Mouse (Mus musculus): ENCODE results near the gene Shisa9.
"Not testable (repeated sequence)": the region's sequence is repeated elsewhere in the genome, so short reads cannot be mapped to it uniquely, and the experiment has no call there.

Gene Shisa9

GRCm38 (mm10) chr16:11983616-11984270, at the start of gene Shisa9:
Shisa9 (plus strand) TSS chr16:11984113.
- DNase-seq (ENCODE audit: low read depth, low spot score) = no peak

- no peak for DNase-seq (ENCODE audit: low read depth, low spot score)
Measured at GRCm38 (mm10) chr16:11940477-11940876, 43.4 kb upstream of the Shisa9 start.

GRCm38 (mm10) chr16:11960691-11961090, 23.2 kb upstream of the Shisa9 start:
- DNase-seq (ENCODE audit: low read depth, low spot score) = no peak

GRCm38 (mm10) chr16:11966041-11966440, 17.9 kb upstream of the Shisa9 start:
- DNase-seq (ENCODE audit: low read depth, low spot score) = no peak

- not testable (repeated sequence) for DNase-seq (ENCODE audit: low read depth, low spot score)
Measured at GRCm38 (mm10) chr16:11966810-11967209, 17.1 kb upstream of the Shisa9 start.

GRCm38 (mm10) chr16:11967579-11967978, 16.3 kb upstream of the Shisa9 start:
- no peak for DNase-seq (ENCODE audit: low read depth, low spot score)

GRCm38 (mm10) chr16:11973707-11974106, 10.2 kb upstream of the Shisa9 start:
- no peak for DNase-seq (ENCODE audit: low read depth, low spot score)

GRCm38 (mm10) chr16:11976737-11977136, 7.2 kb upstream of the Shisa9 start:
- no peak for DNase-seq (ENCODE audit: low read depth, low spot score)

GRCm38 (mm10) chr16:11980764-11981163, 3.1 kb upstream of the Shisa9 start:
- DNase-seq (ENCODE audit: low read depth, low spot score) = no peak

GRCm38 (mm10) chr16:11983106-11983615, 752 bp upstream of the Shisa9 start:
- DNase-seq (ENCODE audit: low read depth, low spot score) = no peak

- DNase-seq (ENCODE audit: low read depth, low spot score) = no peak
Measured at GRCm38 (mm10) chr16:11984271-11984791, 418 bp downstream of the Shisa9 start.

- DNase-seq (ENCODE audit: low read depth, low spot score) = no peak
Measured at GRCm38 (mm10) chr16:11987056-11987455, 3.1 kb downstream of the Shisa9 start.

GRCm38 (mm10) chr16:12005177-12005576, 21.3 kb downstream of the Shisa9 start:
- DNase-seq (ENCODE audit: low read depth, low spot score) = no peak

- no peak for DNase-seq (ENCODE audit: low read depth, low spot score)
Measured at GRCm38 (mm10) chr16:12010136-12010535, 26.2 kb downstream of the Shisa9 start.

- DNase-seq (ENCODE audit: low read depth, low spot score) = no peak
Measured at GRCm38 (mm10) chr16:12012747-12013146, 28.8 kb downstream of the Shisa9 start.

- no peak for DNase-seq (ENCODE audit: low read depth, low spot score)
Measured at GRCm38 (mm10) chr16:12014523-12014922, 30.6 kb downstream of the Shisa9 start.

GRCm38 (mm10) chr16:12017921-12018618, 34.2 kb downstream of the Shisa9 start:
- DNase-seq (ENCODE audit: low read depth, low spot score) = no peak

- no peak for DNase-seq (ENCODE audit: low read depth, low spot score)
Measured at GRCm38 (mm10) chr16:12020103-12020755, 36.3 kb downstream of the Shisa9 start.

GRCm38 (mm10) chr16:12032441-12032840, 48.5 kb downstream of the Shisa9 start:
- no peak for DNase-seq (ENCODE audit: low read depth, low spot score)

GRCm38 (mm10) chr16:12034868-12035267, 51.0 kb downstream of the Shisa9 start:
- no peak for DNase-seq (ENCODE audit: low read depth, low spot score)

- DNase-seq (ENCODE audit: low read depth, low spot score) = no peak
Measured at GRCm38 (mm10) chr16:12035626-12036025, 51.7 kb downstream of the Shisa9 start.

GRCm38 (mm10) chr16:12040935-12041334, 57.0 kb downstream of the Shisa9 start:
- DNase-seq (ENCODE audit: low read depth, low spot score) = no peak
